Comparison of ENCODE assay signal across 17 mouse cellular contexts in the genomic region with DNA sequence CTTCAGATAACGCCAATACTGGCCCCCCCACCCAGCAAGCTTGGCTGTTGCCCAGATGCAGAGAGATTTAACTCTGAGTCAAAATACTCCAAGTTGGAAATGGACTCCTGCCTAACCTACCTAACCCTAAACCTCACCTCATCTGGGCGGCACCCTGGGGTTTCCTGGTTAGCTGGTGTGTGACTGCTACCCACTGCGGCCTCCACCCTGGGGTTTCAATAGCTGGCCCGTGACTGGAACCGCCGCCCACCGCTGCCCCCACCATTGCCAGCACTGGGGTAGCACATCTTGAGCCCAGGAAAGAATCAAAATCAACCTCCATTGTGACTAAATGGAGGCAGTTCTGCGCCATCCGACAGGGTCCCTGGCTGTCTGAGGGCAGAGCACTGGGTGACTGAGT.
"Had no signal": no experiment of that assay in that cellular context is flagged by ENCODE, and none has a peak within 500 bp of the region (broad histone marks: within the 10 kb centered on the region; RNA-seq: fewer than 3 reads in every experiment).

No protein-coding gene starts in this region.

- H3K9me3 ChIP-seq: limb, embryonic 10.5 days; liver, embryonic 15.5 days; midbrain, embryonic 13.5 days; neural tube, embryonic 13.5 days had no signal

- H3K36me3 ChIP-seq: liver, embryonic 15.5 days had no signal

- H3K4me3 ChIP-seq: layer of hippocampus, adult 2 months; left cerebral cortex, adult 2 months; limb, embryonic 10.5 days; liver, embryonic 15.5 days; midbrain, embryonic 13.5 days; neural tube, embryonic 13.5 days had no signal

- H3K9ac ChIP-seq: liver, embryonic 15.5 days; midbrain, embryonic 13.5 days; neural tube, embryonic 13.5 days had no signal

- H3K27me3 ChIP-seq: liver, embryonic 15.5 days; midbrain, embryonic 13.5 days; neural tube, embryonic 13.5 days had no signal

- ATAC-seq: lung, postnatal 0 days; midbrain, embryonic 13.5 days had no signal

- H3K4me2 ChIP-seq: liver, embryonic 11.5 days; liver, embryonic 15.5 days; midbrain, embryonic 13.5 days; neural tube, embryonic 13.5 days had no signal

- DNase-seq: kidney, adult 11 months; kidney, postnatal 10 days; kidney, postnatal 4 days; lung, adult 2 months; lung, postnatal 36 days; right cerebral cortex, adult 18-20 months; right cerebral cortex, postnatal 25 days; thymus, postnatal 4 days had no signal

- H3K27ac ChIP-seq: layer of hippocampus, adult 2 months; left cerebral cortex, adult 2 months; limb, embryonic 10.5 days; liver, embryonic 15.5 days; midbrain, embryonic 13.5 days; neural tube, embryonic 13.5 days; stomach, postnatal 0 days had no signal
